Mouse (Mus musculus) heart, postnatal 36 days (tissue): ENCODE measurements around the gene Pitpnm1. TPM values are rescaled to one million over a fixed set of nuclear protein-coding genes. Genes with fewer than 3 reads are reported as not detected.

Source experiments
- DNase-seq, 2 experiments: peaks; one replicate each; pipeline ENCODE4 v3.0.0; 2021 to 2022
- intact Hi-C: fragments of 180-260 bp; cut with DNase I; formaldehyde crosslinking; loops from one replicate; pipeline ENCODE4 v1.15.1; 2025
- total RNA-seq, 2 experiments: library from RNA; stranded (reverse); gene quantifications; 2 replicates each; pipeline ENCODE4 v1.2.3; 2021

Pitpnm1 gene
- total RNA-seq, 2 experiments from 2014 or later, result 20.7 to 22.9 TPM

GRCm38 (mm10) chr19:4093772-4094171 lies 6.0 kb upstream of the Pitpnm1 start:
- intact Hi-C loops, result no loop called here
- DNase-seq, result no peak

GRCm38 (mm10) chr19:4094348-4094747 lies 5.5 kb upstream of the Pitpnm1 start:
- no peak for DNase-seq
- intact Hi-C loops, result no loop called here

GRCm38 (mm10) chr19:4094774-4095303 lies 5.0 kb upstream of the Pitpnm1 start:
- intact Hi-C loops, result no loop called here
- no peak for DNase-seq

GRCm38 (mm10) chr19:4095802-4096201 lies 4.0 kb upstream of the Pitpnm1 start:
- no peak for DNase-seq
- intact Hi-C loops, result no loop called here

- intact Hi-C loops, result no loop called here
These were observed 3.0 kb upstream of the Pitpnm1 start, which contains the start of gene Cdk2ap2 for GRCm38 (mm10) chr19:4096642-4097440. Cdk2ap2 (plus strand) TSS chr19:4097182.

GRCm38 (mm10) chr19:4097441-4097825 lies 2.4 kb upstream of the Pitpnm1 start:
- intact Hi-C loops, result no loop called here
- DNase-seq, result no peak

More at GRCm38 (mm10) chr19:4096642-4097440, 3.0 kb upstream of the Pitpnm1 start, which contains the start of gene Cdk2ap2:
- peak; percentile 100 for DNase-seq

GRCm38 (mm10) chr19:4098426-4098825 lies 1.4 kb upstream of the Pitpnm1 start:
- intact Hi-C loops, result loop anchor here (2.0 kb wide), 1 partner anchor 104 kb away; no protein-coding TSS in a partner anchor
- DNase-seq, result no peak

GRCm38 (mm10) chr19:4099056-4099455 lies 742 bp upstream of the Pitpnm1 start:
- DNase-seq, result peak; percentile 91 to 95
- intact Hi-C loops, result loop anchor here (2.0 kb wide), 1 partner anchor 104 kb away; no protein-coding TSS in a partner anchor

GRCm38 (mm10) chr19:4100718-4101261 lies 992 bp downstream of the Pitpnm1 start:
- intact Hi-C loops, result loop anchor here (1.0 kb wide), 1 partner anchor 128 kb away; no protein-coding TSS in a partner anchor
- peak in 1 of 2 experiments; percentile 24 for DNase-seq

- DNase-seq, result no peak
- intact Hi-C loops, result no loop called here
These were observed 1.7 kb downstream of the Pitpnm1 start for GRCm38 (mm10) chr19:4101466-4101865.

- intact Hi-C loops, result no loop called here
- DNase-seq, result no peak
These were observed 2.3 kb downstream of the Pitpnm1 start for GRCm38 (mm10) chr19:4102049-4102448.

GRCm38 (mm10) chr19:4102626-4103025 lies 2.8 kb downstream of the Pitpnm1 start:
- no peak for DNase-seq
- intact Hi-C loops, result no loop called here

- no peak for DNase-seq
- intact Hi-C loops, result no loop called here
These were observed 3.5 kb downstream of the Pitpnm1 start for GRCm38 (mm10) chr19:4103294-4103693.

- intact Hi-C loops, result no loop called here
- no peak for DNase-seq
These were observed 4.0 kb downstream of the Pitpnm1 start for GRCm38 (mm10) chr19:4103792-4104191.

GRCm38 (mm10) chr19:4104675-4105194 lies 4.9 kb downstream of the Pitpnm1 start:
- no peak for DNase-seq
- intact Hi-C loops, result no loop called here

GRCm38 (mm10) chr19:4106654-4107053 lies 6.9 kb downstream of the Pitpnm1 start:
- DNase-seq, result no peak
- intact Hi-C loops, result no loop called here

- intact Hi-C loops, result no loop called here
- no peak for DNase-seq
These were observed 8.7 kb downstream of the Pitpnm1 start for GRCm38 (mm10) chr19:4108535-4108934.

- intact Hi-C loops, result no loop called here
- DNase-seq, result no peak
These were observed 12.5 kb downstream of the Pitpnm1 start for GRCm38 (mm10) chr19:4112063-4112960.

- peak; percentile 76 to 83 for DNase-seq
- intact Hi-C loops, result no loop called here
These were observed 13.5 kb downstream of the Pitpnm1 start for GRCm38 (mm10) chr19:4113186-4113805.

GRCm38 (mm10) chr19:4113806-4114230 lies 14.0 kb downstream of the Pitpnm1 start:
- intact Hi-C loops, result no loop called here
- peak; percentile 31 to 42 for DNase-seq
